Mouse (Mus musculus) neural tube, embryonic 13.5 days (tissue): ENCODE results near the gene Tnfrsf9. TPM values are rescaled to one million over a fixed set of nuclear protein-coding genes. Genes with fewer than 3 reads are reported as not detected.
"Not testable (repeated sequence)": the region's sequence is repeated elsewhere in the genome, so short reads cannot be mapped to it uniquely, and the experiment has no call there.

Experiments
- ATAC-seq: fragments of 200-750 bp; cut with Nextera tagmentation; 2 replicates; pipeline ENCODE4 v1.8.0; 2017; ENCODE audit warnings: low read depth, mild to moderate bottlenecking, moderate TSS enrichment, moderate library complexity
- H3K27ac ChIP-seq: fragments of 300-500 bp; sonication (generic); replicated peaks from 2 replicates; pipeline ENCODE4 v1.5.1; 2015; ENCODE audit warnings: moderate library complexity, mild to moderate bottlenecking, inconsistent platforms
- H3K27me3 ChIP-seq: fragments of 300-500 bp; sonication (generic); 2 replicates; pipeline ENCODE4 v1.6.1; 2015; ENCODE audit warnings: mild to moderate bottlenecking, inconsistent platforms
- H3K36me3 ChIP-seq: fragments of 300-500 bp; sonication (generic); 2 replicates; pipeline ENCODE4 v1.6.1; 2015; ENCODE audit warnings: mild to moderate bottlenecking, inconsistent platforms
- H3K4me1 ChIP-seq: fragments of 300-500 bp; sonication (generic); replicated peaks from 2 replicates; pipeline ENCODE4 v1.6.1; 2015; ENCODE audit warnings: inconsistent platforms
- H3K4me2 ChIP-seq: fragments of 300-500 bp; sonication (generic); 2 replicates; pipeline ENCODE4 v1.6.1; 2015; ENCODE audit warnings: inconsistent platforms, mild to moderate bottlenecking, moderate library complexity
- H3K4me3 ChIP-seq: fragments of 300-500 bp; sonication (generic); 2 replicates; pipeline ENCODE4 v1.5.1; 2015; ENCODE audit warnings: mild to moderate bottlenecking, inconsistent platforms
- H3K9ac ChIP-seq: fragments of 300-500 bp; sonication (generic); 2 replicates; pipeline ENCODE4 v1.6.1; 2015; ENCODE audit warnings: moderate library complexity, mild to moderate bottlenecking, inconsistent platforms
- H3K9me3 ChIP-seq: fragments of 300-500 bp; sonication (generic); 2 replicates; pipeline ENCODE4 v1.6.1; 2016; ENCODE audit warnings: inconsistent platforms
- WGBS: fragments of 180-500 bp; shearing (Covaris S2); methylation state at CpG from one replicate; pipeline ENCODE4 v1.1.7; 2015; 5-methylcytosine and 5-hydroxymethylcytosine counted together
- polyA plus RNA-seq: library from polyadenylated mRNA; unstranded; fragments of >200 nt; fragmentation: Nextera tagmentation; extraction: Ambion mirVana; gene quantifications from 2 replicates; pipeline ENCODE4 v1.2.1, GENCODE M21; 2015

The Tnfrsf9 gene
- polyA plus RNA-seq, result 0.29 and 0.50 TPM in 2 replicates

DNA sequence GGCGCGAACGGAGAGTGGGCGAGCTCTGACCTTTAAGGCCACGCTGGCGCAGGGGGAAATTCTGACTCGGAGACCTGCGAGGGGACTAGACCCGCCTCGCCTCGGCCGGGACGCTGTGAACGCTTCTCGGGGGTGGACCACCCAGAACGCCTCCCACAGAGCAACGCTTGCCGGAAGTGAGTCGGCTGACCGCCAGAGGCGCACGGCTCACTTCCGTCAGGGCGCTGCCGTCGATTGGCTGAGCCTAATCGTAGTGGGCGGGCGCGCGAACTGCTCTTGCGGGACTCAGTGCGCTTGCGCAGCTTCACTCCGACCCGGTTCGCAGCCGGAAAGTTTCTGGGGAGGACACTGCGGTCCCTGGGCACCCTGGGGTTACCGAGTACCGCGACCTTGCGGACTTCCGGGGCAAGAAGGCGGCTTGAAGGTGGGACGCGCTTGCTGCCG lies at the start of gene Tnfrsf9, which contains the start of gene Park7:
Gene Tnfrsf9, plus strand, starts transcription at position 273 of the 444 bp plus-strand sequence.
Gene Park7, minus strand, starts transcription at position 148 of the 444 bp plus-strand sequence.
- Histone ChIP-seq H3K4me2 (peak within 1 kb of the TSS; percentile 73), H3K9ac (peak within 1 kb of the TSS; percentile 84), H3K27ac (peak within 1 kb of the TSS; percentile 81), H3K27me3 (no peaks in the 10 kb centered on the region), H3K4me1 (peaks cover 25% of the 10 kb centered on the region), H3K4me3 (peak within 1 kb of the TSS; percentile 55), H3K9me3 (no peaks in the 10 kb centered on the region), H3K36me3 (no peaks in the 10 kb centered on the region)
- ATAC-seq, result peak; percentile 78
- under 1% methylated on average over 48 of the region's 48 CpGs for WGBS

DNA sequence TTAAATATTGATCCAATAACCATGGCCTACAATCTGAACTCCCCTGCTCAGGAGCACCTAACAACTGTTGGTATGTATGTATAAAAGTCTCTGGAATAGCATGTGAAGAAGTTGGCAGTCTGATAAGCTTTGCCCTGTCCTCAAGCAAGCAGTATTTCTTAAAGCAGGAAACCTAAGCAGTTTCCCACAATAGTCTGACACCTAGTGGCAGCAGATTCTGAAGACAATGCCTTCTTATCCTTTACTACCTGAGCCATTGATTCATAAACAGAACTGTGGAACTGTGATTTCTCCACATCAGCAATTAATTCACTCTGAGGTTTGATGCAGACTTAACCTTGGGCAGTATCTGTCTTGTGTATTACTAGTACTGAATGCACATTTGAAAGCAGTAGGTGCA lies 49.0 kb upstream of the Tnfrsf9 start:
- Histone ChIP-seq H3K36me3 (peaks cover 43% of the 10 kb centered on the region), H3K4me1 (peaks cover 42% of the 10 kb centered on the region), H3K9me3 (no peaks in the 10 kb centered on the region), H3K27ac (no peak overlapping the region), H3K27me3 (no peaks in the 10 kb centered on the region), H3K4me2 (no peak overlapping the region), H3K4me3 (no peak overlapping the region), H3K9ac (no peak overlapping the region)
- ATAC-seq, result no peak

GRCm38 (mm10) chr4:150866069-150866468 lies 48.3 kb upstream of the Tnfrsf9 start:
- H3K9ac ChIP-seq, result no peak overlapping the region
- H3K4me1 ChIP-seq, result peaks cover 39% of the 10 kb centered on the region
- no peak overlapping the region for H3K27ac ChIP-seq
- H3K9me3 ChIP-seq, result no peaks in the 10 kb centered on the region
- no peak overlapping the region for H3K4me2 ChIP-seq
- no peak overlapping the region for H3K4me3 ChIP-seq
- H3K36me3 ChIP-seq, result peaks cover 43% of the 10 kb centered on the region
- 94% methylated on average over 11 of the region's 11 CpGs for WGBS
- ATAC-seq, result no peak
- no peaks in the 10 kb centered on the region for H3K27me3 ChIP-seq

DNA sequence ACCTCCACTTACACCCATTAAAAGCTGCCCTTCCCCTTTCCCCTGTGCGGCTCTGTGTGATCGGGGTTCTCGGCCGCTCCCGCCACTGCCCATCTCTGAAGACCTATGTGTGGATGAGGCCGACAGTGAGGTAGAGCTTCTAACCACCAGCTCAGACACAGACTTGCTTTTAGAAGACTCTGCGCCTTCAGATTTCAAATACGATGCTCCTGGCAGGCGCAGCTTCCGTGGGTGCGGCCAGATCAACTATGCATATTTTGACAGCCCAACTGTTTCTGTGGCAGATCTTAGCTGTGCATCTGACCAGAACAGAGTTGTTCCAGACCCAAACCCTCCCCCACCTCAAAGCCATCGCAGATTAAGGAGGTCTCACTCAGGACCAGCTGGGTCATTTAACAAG lies 47.9 kb upstream of the Tnfrsf9 start:
- H3K4me1 ChIP-seq, result peaks cover 40% of the 10 kb centered on the region
- no peak overlapping the region for H3K27ac ChIP-seq
- no peak overlapping the region for H3K9ac ChIP-seq
- no peak for ATAC-seq
- no peak overlapping the region for H3K4me2 ChIP-seq
- H3K9me3 ChIP-seq, result no peaks in the 10 kb centered on the region
- 94% methylated on average over 12 of the region's 12 CpGs for WGBS
- H3K27me3 ChIP-seq, result no peaks in the 10 kb centered on the region
- no peak overlapping the region for H3K4me3 ChIP-seq
- H3K36me3 ChIP-seq, result peaks cover 43% of the 10 kb centered on the region

DNA sequence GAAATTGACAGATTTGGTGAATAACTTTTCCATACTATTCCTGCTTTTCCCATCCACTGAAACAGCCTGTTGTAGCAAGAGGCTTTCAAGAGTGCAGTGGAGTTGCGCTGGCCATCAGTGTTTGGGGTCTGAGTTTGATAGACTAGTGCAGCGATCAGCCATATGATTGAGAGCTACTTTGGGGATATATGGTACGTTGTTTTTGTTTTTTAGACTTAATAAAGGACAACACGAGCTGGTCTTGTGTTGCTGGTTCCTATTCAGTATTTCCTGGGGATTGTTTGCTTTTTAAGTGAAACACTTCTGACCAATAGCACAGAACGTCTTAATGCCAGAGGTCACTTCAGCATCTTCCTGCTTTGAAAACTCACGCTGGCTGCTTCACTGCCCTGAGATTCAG lies 46.2 kb upstream of the Tnfrsf9 start:
- Histone ChIP-seq H3K4me3 (no peak overlapping the region), H3K9me3 (no peaks in the 10 kb centered on the region), H3K4me1 (peaks cover 41% of the 10 kb centered on the region), H3K36me3 (peaks cover 43% of the 10 kb centered on the region), H3K27me3 (no peaks in the 10 kb centered on the region), H3K4me2 (no peak overlapping the region), H3K9ac (no peak overlapping the region), H3K27ac (no peak overlapping the region)
- ATAC-seq, result no peak
- 87% methylated on average over 6 of the region's 6 CpGs for WGBS

DNA sequence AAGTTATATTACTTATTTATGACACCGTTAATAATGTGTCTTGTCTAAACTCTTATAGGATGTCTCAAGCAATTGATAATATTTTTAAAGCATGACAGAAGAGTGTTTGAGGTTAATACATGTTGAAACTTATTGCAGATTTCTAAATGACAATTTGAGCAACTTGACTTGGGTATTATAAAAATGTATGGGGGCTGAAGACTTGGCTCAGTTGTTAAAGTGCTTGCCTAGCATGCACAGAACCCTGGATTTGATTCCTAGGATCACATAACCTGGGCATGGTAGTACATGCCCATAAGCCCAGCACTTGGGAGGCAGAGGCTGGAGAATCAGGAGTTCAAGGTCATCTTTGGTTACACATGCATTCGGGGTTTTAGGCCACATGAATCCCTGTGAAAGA lies 45.5 kb upstream of the Tnfrsf9 start:
- no peaks in the 10 kb centered on the region for H3K9me3 ChIP-seq
- no peaks in the 10 kb centered on the region for H3K27me3 ChIP-seq
- 85% methylated on average over 2 of the region's 2 CpGs for WGBS
- peaks cover 43% of the 10 kb centered on the region for H3K36me3 ChIP-seq
- no peak overlapping the region for H3K9ac ChIP-seq
- no peak for ATAC-seq
- H3K4me2 ChIP-seq, result no peak overlapping the region
- H3K4me1 ChIP-seq, result peaks cover 36% of the 10 kb centered on the region
- no peak overlapping the region for H3K4me3 ChIP-seq
- no peak overlapping the region for H3K27ac ChIP-seq

GRCm38 (mm10) chr4:150869276-150870197 lies 44.8 kb upstream of the Tnfrsf9 start:
- H3K27me3 ChIP-seq, result no peaks in the 10 kb centered on the region
- H3K9me3 ChIP-seq, result no peaks in the 10 kb centered on the region
- 78% methylated on average over 17 of the region's 17 CpGs for WGBS
- H3K9ac ChIP-seq, result no peak overlapping the region
- H3K4me2 ChIP-seq, result no peak overlapping the region
- peaks cover 29% of the 10 kb centered on the region for H3K4me1 ChIP-seq
- H3K4me3 ChIP-seq, result no peak overlapping the region
- ATAC-seq, result no peak
- peaks cover 43% of the 10 kb centered on the region for H3K36me3 ChIP-seq
- H3K27ac ChIP-seq, result no peak overlapping the region

- 87% methylated on average over 13 of the region's 13 CpGs for WGBS
- Histone ChIP-seq H3K4me2 (no peak overlapping the region), H3K27ac (peak overlapping the region; percentile 77; the same call in 1 of the 2 replicates), H3K9ac (0 out of 2 replicates have a peak overlapping the region, but pooled peaks have one; percentile 13), H3K27me3 (no peaks in the 10 kb centered on the region), H3K36me3 (peaks cover 32% of the 10 kb centered on the region), H3K9me3 (no peaks in the 10 kb centered on the region), H3K4me3 (no peak overlapping the region), H3K4me1 (peaks cover 27% of the 10 kb centered on the region)
- ATAC-seq, result no peak
Observed at GRCm38 (mm10) chr4:150870963-150871391, 43.4 kb upstream of the Tnfrsf9 start.

DNA sequence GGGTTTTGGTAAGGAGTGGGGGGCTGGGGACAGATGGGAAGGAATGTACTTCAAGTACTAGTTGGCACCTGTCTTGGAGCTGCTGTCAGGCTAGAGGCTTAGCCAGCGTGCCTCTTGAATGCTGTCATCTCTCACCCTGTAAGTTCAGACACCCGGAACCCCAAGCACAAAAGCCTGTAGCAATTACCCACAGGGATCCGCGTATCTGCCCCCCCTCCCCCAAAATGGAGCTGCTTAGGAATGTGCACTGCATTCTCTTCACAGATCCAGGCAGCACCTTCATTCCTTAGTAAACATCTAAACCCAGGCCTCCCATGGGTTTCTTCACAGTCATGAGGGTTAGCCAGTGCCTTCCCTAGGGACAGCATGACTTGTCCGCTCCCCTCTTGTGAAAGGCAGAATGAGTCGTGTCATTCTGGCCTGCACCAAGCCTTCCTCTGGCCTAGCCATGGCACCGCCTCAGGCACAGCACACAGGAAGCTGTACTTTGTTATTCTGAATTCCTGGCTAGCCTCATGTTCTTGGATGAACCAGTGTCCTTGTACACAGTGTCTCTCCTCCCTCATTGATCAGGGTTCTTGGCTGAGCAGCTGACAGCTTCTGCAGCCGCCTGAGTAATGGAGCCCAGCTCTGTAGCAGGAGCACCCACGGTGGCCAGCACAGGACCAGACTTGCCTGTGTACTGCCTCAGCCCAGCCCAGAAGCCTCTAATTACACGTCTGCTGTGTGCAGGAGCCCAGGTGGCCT lies 42.8 kb upstream of the Tnfrsf9 start:
- no peak overlapping the region for H3K4me3 ChIP-seq
- no peaks in the 10 kb centered on the region for H3K9me3 ChIP-seq
- peak overlapping the region; percentile 45; the same call in 1 of the 2 replicates for H3K9ac ChIP-seq
- WGBS, result 29% methylated on average over 10 of the region's 10 CpGs
- peak; percentile 83 for ATAC-seq
- H3K36me3 ChIP-seq, result peaks cover 26% of the 10 kb centered on the region
- H3K27me3 ChIP-seq, result no peaks in the 10 kb centered on the region
- peak overlapping the region; percentile 77 for H3K27ac ChIP-seq
- no peak overlapping the region for H3K4me2 ChIP-seq
- H3K4me1 ChIP-seq, result peaks cover 27% of the 10 kb centered on the region

GRCm38 (mm10) chr4:150872139-150872651 lies 42.2 kb upstream of the Tnfrsf9 start:
- no peaks in the 10 kb centered on the region for H3K27me3 ChIP-seq
- H3K4me3 ChIP-seq, result no peak overlapping the region
- peaks cover 27% of the 10 kb centered on the region for H3K4me1 ChIP-seq
- no peak overlapping the region for H3K4me2 ChIP-seq
- peaks cover 20% of the 10 kb centered on the region for H3K36me3 ChIP-seq
- H3K9me3 ChIP-seq, result no peaks in the 10 kb centered on the region
- peak; percentile 45 for ATAC-seq
- WGBS, result 36% methylated on average over 9 of the region's 9 CpGs
- H3K27ac ChIP-seq, result peak overlapping the region; percentile 77
- H3K9ac ChIP-seq, result peak overlapping the region; percentile 45; the same call in 1 of the 2 replicates

DNA sequence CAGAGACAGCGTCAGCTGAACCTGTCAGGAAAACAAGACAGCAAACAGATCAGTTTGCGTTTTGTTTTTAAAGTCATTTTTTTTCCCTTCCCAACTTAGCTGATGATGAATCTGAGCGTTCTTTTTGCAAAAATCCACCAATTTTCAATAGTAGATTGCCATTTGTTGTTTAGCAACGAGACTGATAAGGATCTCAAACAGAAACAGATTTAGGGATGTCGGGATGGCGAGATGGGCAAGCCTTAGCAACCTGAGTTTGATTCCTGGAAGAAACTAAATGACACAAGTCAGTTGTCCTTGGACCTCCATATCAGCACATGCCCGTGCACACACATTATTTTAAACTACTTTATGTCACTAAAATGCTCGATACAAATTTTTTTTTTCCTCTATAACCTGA lies 41.7 kb upstream of the Tnfrsf9 start:
- Histone ChIP-seq H3K9me3 (no peaks in the 10 kb centered on the region), H3K36me3 (peaks cover 15% of the 10 kb centered on the region), H3K4me2 (no peak overlapping the region), H3K27ac (peak overlapping the region; percentile 77), H3K4me3 (no peak overlapping the region), H3K9ac (no peak overlapping the region), H3K4me1 (peaks cover 27% of the 10 kb centered on the region), H3K27me3 (no peaks in the 10 kb centered on the region)
- ATAC-seq, result no peak
- 87% methylated on average over 8 of the region's 8 CpGs for WGBS

- not testable (repeated sequence) for H3K9ac ChIP-seq, H3K4me2 ChIP-seq, ATAC-seq, H3K4me3 ChIP-seq, H3K27me3 ChIP-seq, H3K27ac ChIP-seq
- H3K36me3 ChIP-seq, result peaks cover 11% of the 10 kb centered on the region; the same call in 1 of the 2 replicates
- WGBS, result 81% methylated on average over 4 of the region's 4 CpGs
- peaks cover 14% of the 10 kb centered on the region for H3K9me3 ChIP-seq
- peaks cover 25% of the 10 kb centered on the region for H3K4me1 ChIP-seq
Observed at GRCm38 (mm10) chr4:150874416-150874815, 39.9 kb upstream of the Tnfrsf9 start.
